Mouse (Mus musculus): ENCODE results near the gene Tmem151b. TPM values are rescaled to one million over a fixed set of nuclear protein-coding genes. Genes with fewer than 3 reads are reported as not detected.
A peak's percentile ranks its signal among the peaks of the same experiment; 100 is the strongest.

Gene Tmem151b
- 0.07 and 0.12 TPM in 2 replicates for polyA plus RNA-seq (2015; fragmentation: Nextera tagmentation; extraction: Ambion mirVana)

DNA sequence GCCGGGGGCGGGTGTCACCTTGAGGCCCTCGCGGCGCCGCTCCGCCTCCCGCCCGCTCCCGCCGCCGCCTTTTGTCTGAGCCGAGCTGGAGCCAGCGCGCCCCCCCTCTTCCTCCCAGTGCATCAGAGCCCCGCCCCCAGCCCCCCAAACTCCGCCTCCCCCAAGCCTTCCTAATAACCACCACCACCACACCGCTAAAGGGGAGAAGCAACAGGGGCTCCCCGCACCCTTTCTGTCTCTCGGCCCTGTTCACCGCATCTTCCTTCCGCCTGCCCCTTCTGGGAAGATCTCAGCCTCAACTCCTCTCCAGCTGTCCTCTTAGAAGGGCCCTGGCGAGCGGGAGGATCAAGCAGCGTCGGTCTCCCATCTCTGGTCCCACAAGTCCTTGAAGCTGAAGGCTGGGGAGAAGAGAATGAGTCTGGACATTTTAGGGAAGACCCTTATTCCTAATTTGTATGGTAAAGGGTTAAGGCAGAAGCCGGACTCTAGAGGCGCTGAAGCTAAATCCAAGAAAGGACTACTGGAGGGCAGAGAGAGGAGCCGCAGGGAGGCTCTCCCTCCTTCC, at the start of gene Tmem151b:
Gene Tmem151b, minus strand, starts transcription at position 61 of the 565 bp plus-strand sequence.
- 0% methylated on average over 12 of the region's 29 CpGs for WGBS
- H3K27ac ChIP-seq (ENCODE audit: low read length), result no peak within 1 kb of the TSS
- no peaks in the 10 kb centered on the region for H3K36me3 ChIP-seq (ENCODE audit: insufficient read depth, low read length)
- no peak for DNase-seq (ENCODE audit: low spot score)
- H3K27me3 ChIP-seq (replicated peaks; ENCODE audit: insufficient read depth, low read length), result peaks cover 48% of the 10 kb centered on the region
- peak within 1 kb of the TSS; percentile 95 for H3K4me2 ChIP-seq (replicated peaks; ENCODE audit: low read depth, low read length)
- H3K9me3 ChIP-seq (ENCODE audit: low read length), result no peaks in the 10 kb centered on the region
- H3K9ac ChIP-seq (replicated peaks; ENCODE audit: low read depth), result no peak within 1 kb of the TSS
- peak within 1 kb of the TSS; percentile 49 for H3K4me3 ChIP-seq (ENCODE audit: low read depth, low read length)
- TF ChIP-seq CTCF (IDR thresholded peaks at IDR 0.05) (no peak), EP300 (IDR thresholded peaks at IDR 0.05) (no peak)
- ATAC-seq, result peak; percentile 11; the same call in 1 of the 2 replicates
- 0 out of 2 replicates have a peak, but pooled peaks cover 8% of the 10 kb centered on the region for H3K4me1 ChIP-seq (ENCODE audit: insufficient read depth, low read depth, low read length)

DNA sequence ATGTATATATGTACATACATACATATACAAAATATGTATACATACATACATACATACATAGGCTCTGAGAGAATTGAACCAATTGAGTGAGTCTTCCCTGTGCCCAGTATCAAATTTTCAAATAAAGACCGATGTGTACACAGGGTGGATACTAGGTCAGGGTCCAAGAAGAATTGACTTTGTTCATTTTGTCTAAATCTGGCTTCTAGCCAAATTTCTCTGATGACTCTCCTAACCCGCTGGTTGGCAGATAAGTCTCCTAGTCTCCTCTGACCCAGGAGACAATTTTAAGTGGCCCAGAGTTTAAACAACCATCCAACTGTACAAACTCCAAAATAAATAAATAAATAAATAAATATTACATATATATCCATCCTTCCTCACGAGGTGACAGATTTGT, 49.4 kb upstream of the Tmem151b start:
- no peak for TF ChIP-seq EP300 (IDR thresholded peaks at IDR 0.05)
- TF ChIP-seq CTCF (IDR thresholded peaks at IDR 0.05), result no peak
- Histone ChIP-seq H3K27me3 (replicated peaks; ENCODE audit: insufficient read depth, low read length) (no peaks in the 10 kb centered on the region), H3K27ac (ENCODE audit: low read length) (no peak overlapping the region), H3K4me2 (replicated peaks; ENCODE audit: low read depth, low read length) (peak overlapping the region; percentile 63), H3K4me3 (ENCODE audit: low read depth, low read length) (no peak overlapping the region), H3K36me3 (ENCODE audit: insufficient read depth, low read length) (no peaks in the 10 kb centered on the region), H3K4me1 (ENCODE audit: insufficient read depth, low read depth, low read length) (peaks cover 27% of the 10 kb centered on the region), H3K9ac (replicated peaks; ENCODE audit: low read depth) (0 out of 2 replicates have a peak overlapping the region, but pooled peaks have one; percentile 26), H3K9me3 (ENCODE audit: low read length) (no peaks in the 10 kb centered on the region)
- 32% methylated on average over 3 of the region's 3 CpGs for WGBS
- ATAC-seq, result no peak
- DNase-seq (ENCODE audit: low spot score), result no peak

DNA sequence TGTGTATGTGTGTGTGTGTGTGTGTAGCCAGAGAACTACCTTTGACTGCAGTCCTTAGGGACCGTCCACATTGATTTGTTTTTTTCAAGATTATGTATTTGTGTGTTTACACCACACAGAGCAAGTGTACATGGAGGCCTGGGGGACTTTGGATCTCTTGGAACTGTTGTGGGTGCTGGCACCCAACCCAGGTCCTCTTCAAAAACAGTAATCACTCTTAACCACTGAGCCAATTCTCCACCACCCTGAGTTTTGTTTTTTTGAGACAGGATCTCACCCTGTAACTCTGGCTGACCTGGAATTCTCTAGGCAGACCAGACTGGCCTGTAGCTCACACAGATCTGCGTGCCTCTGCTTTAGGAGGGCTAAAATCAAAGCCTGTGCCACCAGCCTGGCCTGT, 48.9 kb upstream of the Tmem151b start:
- Histone ChIP-seq H3K27ac (ENCODE audit: low read length) (no peak overlapping the region), H3K36me3 (ENCODE audit: insufficient read depth, low read length) (no peaks in the 10 kb centered on the region), H3K27me3 (replicated peaks; ENCODE audit: insufficient read depth, low read length) (no peaks in the 10 kb centered on the region), H3K4me2 (replicated peaks; ENCODE audit: low read depth, low read length) (no peak overlapping the region), H3K9me3 (ENCODE audit: low read length) (no peaks in the 10 kb centered on the region), H3K9ac (replicated peaks; ENCODE audit: low read depth) (no peak overlapping the region), H3K4me1 (ENCODE audit: insufficient read depth, low read depth, low read length) (peaks cover 32% of the 10 kb centered on the region), H3K4me3 (ENCODE audit: low read depth, low read length) (no peak overlapping the region)
- no peak for TF ChIP-seq EP300 (IDR thresholded peaks at IDR 0.05)
- TF ChIP-seq CTCF (IDR thresholded peaks at IDR 0.05), result no peak
- ATAC-seq (no peak), DNase-seq (ENCODE audit: low spot score) (no peak)
- WGBS, result 93% methylated on average over 2 of the region's 2 CpGs

DNA sequence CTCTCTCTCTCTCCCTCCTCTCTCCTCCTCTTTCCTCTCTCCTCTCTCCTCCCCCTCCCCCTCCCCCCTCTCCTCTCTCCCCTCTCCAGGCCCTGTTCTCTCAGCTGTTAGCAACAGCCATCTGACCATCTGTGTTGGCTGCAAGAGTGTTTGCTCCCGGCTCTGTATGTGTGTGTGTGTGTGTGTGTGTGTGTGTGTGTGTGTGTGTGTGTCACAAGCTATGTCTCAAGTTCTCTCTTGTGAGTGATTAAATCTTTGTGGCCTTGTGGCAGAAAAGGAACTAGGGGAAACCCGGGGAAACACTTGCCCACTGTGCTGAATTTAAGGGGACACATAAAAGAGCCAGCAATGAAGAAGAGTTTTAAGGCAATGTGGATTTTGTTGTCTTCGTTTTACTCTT, 48.3 kb upstream of the Tmem151b start:
- TF ChIP-seq EP300 (IDR thresholded peaks at IDR 0.05) (no peak), CTCF (IDR thresholded peaks at IDR 0.05) (no peak)
- ATAC-seq, result peak; percentile 32

DNA sequence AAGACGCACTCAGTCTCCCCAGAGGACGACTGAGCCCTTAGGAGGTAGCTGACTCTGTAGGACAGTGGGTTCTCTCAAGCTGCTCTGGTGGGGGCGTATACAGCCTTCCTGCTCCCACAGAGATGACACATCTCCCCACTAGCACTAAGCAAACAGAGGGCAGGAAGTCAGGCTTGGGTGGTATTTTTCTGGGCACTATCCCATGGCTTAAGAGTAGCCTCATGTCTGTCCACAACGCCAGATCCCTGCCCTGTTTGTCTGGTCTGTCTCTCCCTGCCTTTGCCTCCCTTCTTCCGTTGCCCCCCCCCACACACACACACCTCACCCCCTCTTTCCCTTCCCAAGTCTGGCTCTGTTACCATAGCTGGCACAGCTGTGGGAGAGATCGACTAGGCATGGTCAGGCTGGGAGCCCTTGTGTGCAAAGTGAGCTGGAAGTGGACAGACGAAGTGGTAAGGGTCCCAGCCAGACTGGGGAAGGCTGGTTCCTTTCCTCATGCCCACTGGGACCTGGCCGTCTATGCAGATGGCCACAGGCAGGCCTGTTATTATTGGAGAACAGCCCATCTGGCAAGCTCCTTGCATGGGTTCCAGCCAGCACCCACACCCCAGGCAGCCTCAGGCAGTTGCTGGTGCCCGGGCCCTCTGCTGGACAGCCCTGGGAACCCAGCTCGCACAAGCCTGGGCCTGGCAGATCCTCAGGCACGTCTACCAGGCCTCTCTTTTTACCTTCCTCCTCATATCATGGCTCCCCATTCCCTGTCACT, 47.3 kb upstream of the Tmem151b start:
- Histone ChIP-seq H3K27ac (ENCODE audit: low read length) (peak overlapping the region; percentile 62; the same call in 1 of the 2 replicates), H3K27me3 (replicated peaks; ENCODE audit: insufficient read depth, low read length) (no peaks in the 10 kb centered on the region), H3K4me3 (ENCODE audit: low read depth, low read length) (no peak overlapping the region), H3K9ac (replicated peaks; ENCODE audit: low read depth) (no peak overlapping the region), H3K36me3 (ENCODE audit: insufficient read depth, low read length) (no peaks in the 10 kb centered on the region), H3K9me3 (ENCODE audit: low read length) (no peaks in the 10 kb centered on the region), H3K4me1 (ENCODE audit: insufficient read depth, low read depth, low read length) (peaks cover 45% of the 10 kb centered on the region), H3K4me2 (replicated peaks; ENCODE audit: low read depth, low read length) (no peak overlapping the region)
- peak; percentile 80 for DNase-seq (ENCODE audit: low spot score)
- TF ChIP-seq EP300 (IDR thresholded peaks at IDR 0.05) (no peak), CTCF (IDR thresholded peaks at IDR 0.05) (peak; percentile 87)
- ATAC-seq, result peak; percentile 61
- 30% methylated on average over 11 of the region's 11 CpGs for WGBS

More for the DNA sequence above, 48.3 kb upstream of the Tmem151b start:
- H3K9me3 ChIP-seq (ENCODE audit: low read length), result no peaks in the 10 kb centered on the region
- no peak overlapping the region for H3K4me3 ChIP-seq (ENCODE audit: low read depth, low read length)
- H3K27me3 ChIP-seq (replicated peaks; ENCODE audit: insufficient read depth, low read length), result no peaks in the 10 kb centered on the region
- DNase-seq (ENCODE audit: low spot score), result peak; percentile 79
- peaks cover 38% of the 10 kb centered on the region for H3K4me1 ChIP-seq (ENCODE audit: insufficient read depth, low read depth, low read length)
- 31% methylated on average over 3 of the region's 3 CpGs for WGBS
- H3K4me2 ChIP-seq (replicated peaks; ENCODE audit: low read depth, low read length), result no peak overlapping the region
- no peaks in the 10 kb centered on the region for H3K36me3 ChIP-seq (ENCODE audit: insufficient read depth, low read length)
- H3K9ac ChIP-seq (replicated peaks; ENCODE audit: low read depth), result no peak overlapping the region
- H3K27ac ChIP-seq (ENCODE audit: low read length), result no peak overlapping the region

DNA sequence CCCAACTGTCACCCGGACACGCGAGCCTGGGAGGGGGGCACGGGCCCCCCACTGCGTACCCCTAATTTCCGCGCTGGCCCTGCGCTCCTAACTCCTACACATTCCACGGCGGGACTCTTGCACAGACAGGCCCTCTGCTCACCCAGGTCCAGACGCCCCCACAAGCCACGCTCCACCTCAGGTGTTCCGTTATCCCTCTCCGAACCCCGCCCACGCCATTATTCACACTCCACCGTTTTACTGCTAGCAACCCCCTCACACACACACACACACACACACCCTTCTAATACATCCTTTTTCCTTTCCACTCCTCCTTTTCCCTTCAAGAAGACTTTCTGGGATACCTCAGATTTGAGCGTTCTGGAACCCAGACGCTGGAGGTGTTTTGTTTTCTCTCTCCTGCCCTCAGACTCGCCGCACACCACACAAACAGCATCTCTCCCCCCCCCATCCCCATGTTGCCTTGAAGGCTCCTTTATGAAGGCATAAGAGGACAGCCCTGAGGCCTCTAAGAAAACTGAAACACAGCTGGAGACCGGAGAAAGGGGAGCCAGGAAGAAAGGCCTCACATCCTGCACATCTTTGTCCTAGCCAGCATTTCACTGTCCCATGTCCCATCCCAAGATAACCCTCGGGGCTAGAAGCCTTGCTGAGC, 46.4 kb upstream of the Tmem151b start:
- no peaks in the 10 kb centered on the region for H3K27me3 ChIP-seq (replicated peaks; ENCODE audit: insufficient read depth, low read length)
- no peak for TF ChIP-seq CTCF (IDR thresholded peaks at IDR 0.05)
- TF ChIP-seq EP300 (IDR thresholded peaks at IDR 0.05), result no peak
- H3K9ac ChIP-seq (replicated peaks; ENCODE audit: low read depth), result peak overlapping the region; percentile 42; the same call in 1 of the 2 replicates
- 12% methylated on average over 23 of the region's 23 CpGs for WGBS
- ATAC-seq, result no peak
- H3K4me3 ChIP-seq (ENCODE audit: low read depth, low read length), result peak overlapping the region; percentile 54
- no peak for DNase-seq (ENCODE audit: low spot score)
- H3K27ac ChIP-seq (ENCODE audit: low read length), result 0 out of 2 replicates have a peak overlapping the region, but pooled peaks have one; percentile 7
- H3K4me1 ChIP-seq (ENCODE audit: insufficient read depth, low read depth, low read length), result peaks cover 53% of the 10 kb centered on the region
- peak overlapping the region; percentile 97 for H3K4me2 ChIP-seq (replicated peaks; ENCODE audit: low read depth, low read length)
- H3K9me3 ChIP-seq (ENCODE audit: low read length), result no peaks in the 10 kb centered on the region
- H3K36me3 ChIP-seq (ENCODE audit: insufficient read depth, low read length), result no peaks in the 10 kb centered on the region
